Mouse (Mus musculus) kidney, postnatal 36 days (tissue): Measurements from ENCODE around the gene Elavl4.

Experiments
- DNase-seq, 2 experiments: peaks; one replicate each; pipeline ENCODE4 v3.0.0; 2021 to 2022; ENCODE audit warnings: mixed read lengths in 2 of 2

Gene Elavl4

GRCm38 (mm10) chr4:110264345-110264943 is 87.3 kb downstream of the Elavl4 start:
- DNase-seq, result no peak

GRCm38 (mm10) chr4:110257360-110257759 is 94.3 kb downstream of the Elavl4 start:
- DNase-seq, result no peak

- DNase-seq, result no peak
These were observed 96.1 kb downstream of the Elavl4 start for GRCm38 (mm10) chr4:110255617-110256016.

GRCm38 (mm10) chr4:110250055-110250454 is 101.7 kb downstream of the Elavl4 start:
- DNase-seq, result no peak

- no peak for DNase-seq
These were observed 108.8 kb downstream of the Elavl4 start for GRCm38 (mm10) chr4:110242879-110243278.

GRCm38 (mm10) chr4:110234554-110234953 is 117.2 kb downstream of the Elavl4 start:
- DNase-seq, result no peak

GRCm38 (mm10) chr4:110232327-110232726 is 119.4 kb downstream of the Elavl4 start:
- DNase-seq, result no peak

GRCm38 (mm10) chr4:110231799-110232198 is 119.9 kb downstream of the Elavl4 start:
- no peak for DNase-seq

GRCm38 (mm10) chr4:110229652-110230051 is 122.1 kb downstream of the Elavl4 start:
- no peak for DNase-seq

- no peak for DNase-seq
These were observed 122.5 kb downstream of the Elavl4 start for GRCm38 (mm10) chr4:110229238-110229637.

- no peak for DNase-seq
These were observed 124.1 kb downstream of the Elavl4 start for GRCm38 (mm10) chr4:110227621-110228031.

- no peak for DNase-seq
These were observed 126.2 kb downstream of the Elavl4 start for GRCm38 (mm10) chr4:110225492-110225891.

GRCm38 (mm10) chr4:110218819-110219218 is 132.9 kb downstream of the Elavl4 start:
- no peak for DNase-seq

- DNase-seq, result no peak
These were observed 134.2 kb downstream of the Elavl4 start for GRCm38 (mm10) chr4:110217553-110217952.

GRCm38 (mm10) chr4:110214543-110214942 is 137.2 kb downstream of the Elavl4 start:
- no peak for DNase-seq

- no peak for DNase-seq
These were observed 138.0 kb downstream of the Elavl4 start for GRCm38 (mm10) chr4:110213666-110214065.

GRCm38 (mm10) chr4:110210246-110210645 is 141.5 kb downstream of the Elavl4 start:
- no peak for DNase-seq

- no peak for DNase-seq
These were observed 142.1 kb downstream of the Elavl4 start for GRCm38 (mm10) chr4:110209613-110210012.

- DNase-seq, result no peak
These were observed 150.0 kb downstream of the Elavl4 start for GRCm38 (mm10) chr4:110201680-110202079.

GRCm38 (mm10) chr4:110199897-110200296 is 151.8 kb downstream of the Elavl4 start:
- DNase-seq, result no peak

- no peak for DNase-seq
These were observed 153.1 kb downstream of the Elavl4 start for GRCm38 (mm10) chr4:110198600-110198999.

GRCm38 (mm10) chr4:110177263-110177662 is 174.4 kb downstream of the Elavl4 start:
- DNase-seq, result no peak

- DNase-seq, result no peak
These were observed 179.7 kb downstream of the Elavl4 start for GRCm38 (mm10) chr4:110172028-110172427.

GRCm38 (mm10) chr4:110165217-110165616 is 186.5 kb downstream of the Elavl4 start:
- DNase-seq, result no peak

GRCm38 (mm10) chr4:110161600-110161999 is 190.1 kb downstream of the Elavl4 start:
- DNase-seq, result no peak
